Mouse (Mus musculus): ENCODE data around the gene Kxd1. TPM values are rescaled to one million over a fixed set of nuclear protein-coding genes. Genes with fewer than 3 reads are reported as not detected.
A peak's percentile ranks its signal among the peaks of the same experiment; 100 is the strongest.

Gene Kxd1
- polyA plus RNA-seq, 1 experiment from 2014 or later: 44.5 TPM

GRCm38 (mm10) chr8:70510228-70510915 lies 17.4 kb downstream of the Kxd1 start, which contains the start of gene Uba52:
Gene Uba52, minus strand, starts transcription at chr8:70510801.
- ATAC-seq: peak; percentile 81
- 2% methylated on average over 74 of the region's 74 CpGs for WGBS

GRCm38 (mm10) chr8:70509281-70509952 lies 18.3 kb downstream of the Kxd1 start:
- no peaks in the 10 kb centered on the region for H3K9me3 ChIP-seq
- H3K27ac ChIP-seq: peak overlapping the region; percentile 96
- WGBS: 16% methylated on average over 25 of the region's 25 CpGs
- peak overlapping the region; percentile 97 for H3K4me3 ChIP-seq (replicated peaks)
- ATAC-seq: no peak
- H3K4me1 ChIP-seq (replicated peaks): peaks cover 45% of the 10 kb centered on the region
- peak overlapping the region; percentile 99 for H3K9ac ChIP-seq (replicated peaks)
- peak overlapping the region; percentile 86 for H3K4me2 ChIP-seq (replicated peaks)
- H3K27me3 ChIP-seq: 0 out of 2 replicates have a peak, but pooled peaks cover under 1% of the 10 kb centered on the region
- peaks cover 43% of the 10 kb centered on the region for H3K36me3 ChIP-seq

More at GRCm38 (mm10) chr8:70510228-70510915, 17.4 kb downstream of the Kxd1 start, which contains the start of gene Uba52:
- H3K4me1 ChIP-seq (replicated peaks): peaks cover 36% of the 10 kb centered on the region
- peak within 1 kb of the TSS; percentile 99 for H3K9ac ChIP-seq (replicated peaks)
- H3K27me3 ChIP-seq: no peaks in the 10 kb centered on the region
- H3K27ac ChIP-seq: peak within 1 kb of the TSS; percentile 96
- H3K36me3 ChIP-seq: peaks cover 43% of the 10 kb centered on the region
- H3K4me3 ChIP-seq (replicated peaks): peak within 1 kb of the TSS; percentile 97
- peak within 1 kb of the TSS; percentile 86 for H3K4me2 ChIP-seq (replicated peaks)
- H3K9me3 ChIP-seq: no peaks in the 10 kb centered on the region

- H3K4me2 ChIP-seq (replicated peaks): peak overlapping the region; percentile 64; the same call in 1 of the 2 replicates
- peak overlapping the region; percentile 89; the same call in 1 of the 2 replicates for H3K27ac ChIP-seq
- no peak for ATAC-seq
- no peak overlapping the region for H3K9ac ChIP-seq (replicated peaks)
- H3K4me3 ChIP-seq (replicated peaks): peak overlapping the region; percentile 55; the same call in 1 of the 2 replicates
- H3K36me3 ChIP-seq: peaks cover 32% of the 10 kb centered on the region
- H3K27me3 ChIP-seq: peaks cover 24% of the 10 kb centered on the region
- no peaks in the 10 kb centered on the region for H3K9me3 ChIP-seq
- H3K4me1 ChIP-seq (replicated peaks): peaks cover 56% of the 10 kb centered on the region
- WGBS: 63% methylated on average over 5 of the region's 5 CpGs
Observed at GRCm38 (mm10) chr8:70507027-70507393, 20.7 kb downstream of the Kxd1 start.

- peaks cover 32% of the 10 kb centered on the region for H3K36me3 ChIP-seq
- peak within 1 kb of the TSS; percentile 89 for H3K27ac ChIP-seq
- H3K9me3 ChIP-seq: no peaks in the 10 kb centered on the region
- H3K4me2 ChIP-seq (replicated peaks): peak within 1 kb of the TSS; percentile 64
- ATAC-seq: peak; percentile 85
- 2% methylated on average over 40 of the region's 40 CpGs for WGBS
- H3K4me3 ChIP-seq (replicated peaks): peak within 1 kb of the TSS; percentile 55
- peaks cover 52% of the 10 kb centered on the region for H3K4me1 ChIP-seq (replicated peaks)
- H3K27me3 ChIP-seq: peaks cover 30% of the 10 kb centered on the region
- peak within 1 kb of the TSS; percentile 78 for H3K9ac ChIP-seq (replicated peaks)
Observed at GRCm38 (mm10) chr8:70506328-70507026, 21.3 kb downstream of the Kxd1 start, which contains the start of gene Rex1bd. Gene Rex1bd, minus strand, starts transcription at chr8:70506752.

- H3K4me2 ChIP-seq (replicated peaks): peak overlapping the region; percentile 64
- H3K27ac ChIP-seq: peak overlapping the region; percentile 89
- peaks cover 50% of the 10 kb centered on the region for H3K4me1 ChIP-seq (replicated peaks)
- no peaks in the 10 kb centered on the region for H3K9me3 ChIP-seq
- H3K27me3 ChIP-seq: peaks cover 36% of the 10 kb centered on the region
- 41% methylated on average over 32 of the region's 32 CpGs for WGBS
- peak overlapping the region; percentile 78 for H3K9ac ChIP-seq (replicated peaks)
- H3K36me3 ChIP-seq: peaks cover 32% of the 10 kb centered on the region
- H3K4me3 ChIP-seq (replicated peaks): peak overlapping the region; percentile 55
- ATAC-seq: no peak
Observed at GRCm38 (mm10) chr8:70505698-70506327, 21.9 kb downstream of the Kxd1 start.

- 77% methylated on average over 3 of the region's 3 CpGs for WGBS
- H3K27me3 ChIP-seq: peaks cover 46% of the 10 kb centered on the region
- H3K9me3 ChIP-seq: no peaks in the 10 kb centered on the region
- peaks cover 32% of the 10 kb centered on the region for H3K36me3 ChIP-seq
- no peak overlapping the region for H3K27ac ChIP-seq
- H3K9ac ChIP-seq (replicated peaks): no peak overlapping the region
- H3K4me1 ChIP-seq (replicated peaks): peaks cover 51% of the 10 kb centered on the region
- H3K4me2 ChIP-seq (replicated peaks): peak overlapping the region; percentile 64; the same call in 1 of the 2 replicates
- no peak overlapping the region for H3K4me3 ChIP-seq (replicated peaks)
- no peak for ATAC-seq
Observed at GRCm38 (mm10) chr8:70504851-70505250, 22.9 kb downstream of the Kxd1 start.

- H3K4me1 ChIP-seq (replicated peaks): peaks cover 48% of the 10 kb centered on the region
- no peak overlapping the region for H3K27ac ChIP-seq
- 66% methylated on average over 16 of the region's 16 CpGs for WGBS
- ATAC-seq: no peak
- H3K36me3 ChIP-seq: peaks cover 32% of the 10 kb centered on the region
- no peak overlapping the region for H3K4me2 ChIP-seq (replicated peaks)
- H3K9me3 ChIP-seq: no peaks in the 10 kb centered on the region
- H3K4me3 ChIP-seq (replicated peaks): no peak overlapping the region
- H3K27me3 ChIP-seq: peaks cover 51% of the 10 kb centered on the region
- H3K9ac ChIP-seq (replicated peaks): no peak overlapping the region
Observed at GRCm38 (mm10) chr8:70504291-70504716, 23.5 kb downstream of the Kxd1 start.

GRCm38 (mm10) chr8:70503062-70503750 lies 24.6 kb downstream of the Kxd1 start:
- no peak overlapping the region for H3K4me2 ChIP-seq (replicated peaks)
- H3K27me3 ChIP-seq: peaks cover 62% of the 10 kb centered on the region
- no peak overlapping the region for H3K4me3 ChIP-seq (replicated peaks)
- H3K27ac ChIP-seq: no peak overlapping the region
- H3K9ac ChIP-seq (replicated peaks): 0 out of 2 replicates have a peak overlapping the region, but pooled peaks have one; percentile 5
- no peaks in the 10 kb centered on the region for H3K9me3 ChIP-seq
- peaks cover 22% of the 10 kb centered on the region for H3K36me3 ChIP-seq
- WGBS: 12% methylated on average over 46 of the region's 46 CpGs
- H3K4me1 ChIP-seq (replicated peaks): peaks cover 38% of the 10 kb centered on the region
- no peak for ATAC-seq

GRCm38 (mm10) chr8:70502540-70502939 lies 25.2 kb downstream of the Kxd1 start:
- peaks cover 38% of the 10 kb centered on the region for H3K4me1 ChIP-seq (replicated peaks)
- no peak overlapping the region for H3K4me2 ChIP-seq (replicated peaks)
- H3K9me3 ChIP-seq: no peaks in the 10 kb centered on the region
- no peak overlapping the region for H3K4me3 ChIP-seq (replicated peaks)
- 34% methylated on average over 12 of the region's 12 CpGs for WGBS
- peaks cover 69% of the 10 kb centered on the region for H3K27me3 ChIP-seq
- no peak overlapping the region for H3K9ac ChIP-seq (replicated peaks)
- H3K36me3 ChIP-seq: peaks cover 17% of the 10 kb centered on the region
- H3K27ac ChIP-seq: no peak overlapping the region
- ATAC-seq: no peak

GRCm38 (mm10) chr8:70501820-70502529 lies 25.8 kb downstream of the Kxd1 start:
- Histone ChIP-seq H3K9me3 (no peaks in the 10 kb centered on the region), H3K9ac (replicated peaks) (no peak overlapping the region; the same call in 1 of the 2 replicates), H3K4me2 (replicated peaks) (no peak overlapping the region), H3K27ac (no peak overlapping the region), H3K27me3 (peaks cover 75% of the 10 kb centered on the region), H3K4me1 (replicated peaks) (peaks cover 38% of the 10 kb centered on the region), H3K4me3 (replicated peaks) (no peak overlapping the region), H3K36me3 (peaks cover 11% of the 10 kb centered on the region)
- no peak for ATAC-seq
- WGBS: 7% methylated on average over 23 of the region's 23 CpGs

Data from midbrain, embryonic 13.5 days (tissue).